Mouse (Mus musculus): ENCODE data around the gene Pycr1. TPM values are rescaled to one million over a fixed set of nuclear protein-coding genes. Genes with fewer than 3 reads are reported as not detected.
A peak's percentile ranks its signal among the peaks of the same experiment; 100 is the strongest.

The Pycr1 gene
- polyA plus RNA-seq (2014; fragmentation: Nextera tagmentation; extraction: Ambion mirVana): 33.3 and 34.2 TPM in 2 replicates

- no peaks in the 10 kb centered on the region for H3K36me3 ChIP-seq (ENCODE audit: control insufficient read depth, insufficient read depth, low read length)
- peak; percentile 97 for ATAC-seq (ENCODE audit: insufficient number of reproducible peaks, low FRiP score, low TSS enrichment, low read depth)
- under 1% methylated on average over 15 of the region's 15 CpGs for WGBS
- H3K27me3 ChIP-seq (ENCODE audit: control insufficient read depth, insufficient read depth, low read length): no peaks in the 10 kb centered on the region
- H3K27ac ChIP-seq (replicated peaks; ENCODE audit: low read depth, low read length): no peak within 1 kb of the TSS; the same call in 1 of the 2 replicates
- peak within 1 kb of the TSS; percentile 47 for H3K4me3 ChIP-seq (ENCODE audit: low read depth, low read length)
- DNase-seq (ENCODE audit: low spot score): peak; percentile 96
- H3K9ac ChIP-seq (ENCODE audit: low read length): peak within 1 kb of the TSS; percentile 67
- no peaks in the 10 kb centered on the region for H3K9me3 ChIP-seq (ENCODE audit: control insufficient read depth, low read length)
- peak within 1 kb of the TSS; percentile 92 for H3K4me2 ChIP-seq (ENCODE audit: low read depth, severe bottlenecking)
- peaks cover 25% of the 10 kb centered on the region for H3K4me1 ChIP-seq (ENCODE audit: control insufficient read depth, insufficient read depth, low read length)
Observed at GRCm38 (mm10) chr11:120643601-120643987, at the start of gene Pycr1. Pycr1 (minus strand) TSS chr11:120643769.

GRCm38 (mm10) chr11:120692471-120693011 is 49.0 kb upstream of the Pycr1 start:
- no peak for DNase-seq (ENCODE audit: low spot score)
- Histone ChIP-seq H3K27me3 (ENCODE audit: control insufficient read depth, insufficient read depth, low read length) (no peaks in the 10 kb centered on the region), H3K4me2 (ENCODE audit: low read depth, severe bottlenecking) (no peak overlapping the region), H3K9ac (ENCODE audit: low read length) (no peak overlapping the region), H3K4me1 (ENCODE audit: control insufficient read depth, insufficient read depth, low read length) (peaks cover 25% of the 10 kb centered on the region), H3K27ac (replicated peaks; ENCODE audit: low read depth, low read length) (no peak overlapping the region), H3K4me3 (ENCODE audit: low read depth, low read length) (no peak overlapping the region), H3K9me3 (ENCODE audit: control insufficient read depth, low read length) (no peaks in the 10 kb centered on the region), H3K36me3 (ENCODE audit: control insufficient read depth, insufficient read depth, low read length) (peaks cover 5% of the 10 kb centered on the region; the same call in 1 of the 2 replicates)
- ATAC-seq (ENCODE audit: insufficient number of reproducible peaks, low FRiP score, low TSS enrichment, low read depth): no peak
- 91% methylated on average over 4 of the region's 4 CpGs for WGBS

- DNase-seq (ENCODE audit: low spot score) (no peak), ATAC-seq (ENCODE audit: insufficient number of reproducible peaks, low FRiP score, low TSS enrichment, low read depth) (no peak)
- H3K4me3 ChIP-seq (ENCODE audit: low read depth, low read length): no peak overlapping the region
- WGBS: 85% methylated on average over 3 of the region's 3 CpGs
- H3K27me3 ChIP-seq (ENCODE audit: control insufficient read depth, insufficient read depth, low read length): no peaks in the 10 kb centered on the region
- H3K4me1 ChIP-seq (ENCODE audit: control insufficient read depth, insufficient read depth, low read length): 0 out of 2 replicates have a peak, but pooled peaks cover 3% of the 10 kb centered on the region
- H3K9ac ChIP-seq (ENCODE audit: low read length): no peak overlapping the region
- no peak overlapping the region for H3K4me2 ChIP-seq (ENCODE audit: low read depth, severe bottlenecking)
- peaks cover 6% of the 10 kb centered on the region; the same call in 1 of the 2 replicates for H3K36me3 ChIP-seq (ENCODE audit: control insufficient read depth, insufficient read depth, low read length)
- no peak overlapping the region for H3K27ac ChIP-seq (replicated peaks; ENCODE audit: low read depth, low read length)
- no peaks in the 10 kb centered on the region for H3K9me3 ChIP-seq (ENCODE audit: control insufficient read depth, low read length)
Observed at GRCm38 (mm10) chr11:120689365-120689764, 45.8 kb upstream of the Pycr1 start.

GRCm38 (mm10) chr11:120686650-120687272 is 43.2 kb upstream of the Pycr1 start:
- no peak overlapping the region for H3K4me2 ChIP-seq (ENCODE audit: low read depth, severe bottlenecking)

GRCm38 (mm10) chr11:120684660-120685059 is 41.1 kb upstream of the Pycr1 start:
- 89% methylated on average over 2 of the region's 2 CpGs for WGBS
- DNase-seq (ENCODE audit: low spot score) (no peak), ATAC-seq (ENCODE audit: insufficient number of reproducible peaks, low FRiP score, low TSS enrichment, low read depth) (no peak)
- Histone ChIP-seq H3K4me2 (ENCODE audit: low read depth, severe bottlenecking) (no peak overlapping the region), H3K9ac (ENCODE audit: low read length) (no peak overlapping the region), H3K27ac (replicated peaks; ENCODE audit: low read depth, low read length) (no peak overlapping the region), H3K4me3 (ENCODE audit: low read depth, low read length) (no peak overlapping the region), H3K36me3 (ENCODE audit: control insufficient read depth, insufficient read depth, low read length) (peaks cover 9% of the 10 kb centered on the region; the same call in 1 of the 2 replicates), H3K9me3 (ENCODE audit: control insufficient read depth, low read length) (no peaks in the 10 kb centered on the region), H3K4me1 (ENCODE audit: control insufficient read depth, insufficient read depth, low read length) (no peaks in the 10 kb centered on the region), H3K27me3 (ENCODE audit: control insufficient read depth, insufficient read depth, low read length) (no peaks in the 10 kb centered on the region)

More at GRCm38 (mm10) chr11:120686650-120687272, 43.2 kb upstream of the Pycr1 start:
- Histone ChIP-seq H3K9ac (ENCODE audit: low read length) (no peak overlapping the region), H3K27ac (replicated peaks; ENCODE audit: low read depth, low read length) (no peak overlapping the region), H3K36me3 (ENCODE audit: control insufficient read depth, insufficient read depth, low read length) (peaks cover 6% of the 10 kb centered on the region; the same call in 1 of the 2 replicates), H3K4me3 (ENCODE audit: low read depth, low read length) (no peak overlapping the region), H3K4me1 (ENCODE audit: control insufficient read depth, insufficient read depth, low read length) (no peaks in the 10 kb centered on the region), H3K27me3 (ENCODE audit: control insufficient read depth, insufficient read depth, low read length) (no peaks in the 10 kb centered on the region), H3K9me3 (ENCODE audit: control insufficient read depth, low read length) (no peaks in the 10 kb centered on the region)
- DNase-seq (ENCODE audit: low spot score): no peak
- 86% methylated on average over 20 of the region's 20 CpGs for WGBS
- no peak for ATAC-seq (ENCODE audit: insufficient number of reproducible peaks, low FRiP score, low TSS enrichment, low read depth)

GRCm38 (mm10) chr11:120684086-120684485 is 40.5 kb upstream of the Pycr1 start:
- H3K27ac ChIP-seq (replicated peaks; ENCODE audit: low read depth, low read length): no peak overlapping the region
- H3K9ac ChIP-seq (ENCODE audit: low read length): no peak overlapping the region
- ATAC-seq (ENCODE audit: insufficient number of reproducible peaks, low FRiP score, low TSS enrichment, low read depth): no peak
- H3K4me2 ChIP-seq (ENCODE audit: low read depth, severe bottlenecking): no peak overlapping the region
- H3K27me3 ChIP-seq (ENCODE audit: control insufficient read depth, insufficient read depth, low read length): no peaks in the 10 kb centered on the region
- no peak for DNase-seq (ENCODE audit: low spot score)
- no peaks in the 10 kb centered on the region for H3K4me1 ChIP-seq (ENCODE audit: control insufficient read depth, insufficient read depth, low read length)
- WGBS: 78% methylated on average over 2 of the region's 2 CpGs
- peaks cover 9% of the 10 kb centered on the region; the same call in 1 of the 2 replicates for H3K36me3 ChIP-seq (ENCODE audit: control insufficient read depth, insufficient read depth, low read length)
- H3K4me3 ChIP-seq (ENCODE audit: low read depth, low read length): no peak overlapping the region
- no peaks in the 10 kb centered on the region for H3K9me3 ChIP-seq (ENCODE audit: control insufficient read depth, low read length)

GRCm38 (mm10) chr11:120683536-120683935 is 40.0 kb upstream of the Pycr1 start:
- no peak for ATAC-seq (ENCODE audit: insufficient number of reproducible peaks, low FRiP score, low TSS enrichment, low read depth)
- Histone ChIP-seq H3K4me1 (ENCODE audit: control insufficient read depth, insufficient read depth, low read length) (no peaks in the 10 kb centered on the region), H3K27ac (replicated peaks; ENCODE audit: low read depth, low read length) (no peak overlapping the region), H3K4me2 (ENCODE audit: low read depth, severe bottlenecking) (no peak overlapping the region), H3K9me3 (ENCODE audit: control insufficient read depth, low read length) (no peaks in the 10 kb centered on the region), H3K27me3 (ENCODE audit: control insufficient read depth, insufficient read depth, low read length) (no peaks in the 10 kb centered on the region), H3K9ac (ENCODE audit: low read length) (no peak overlapping the region), H3K4me3 (ENCODE audit: low read depth, low read length) (no peak overlapping the region), H3K36me3 (ENCODE audit: control insufficient read depth, insufficient read depth, low read length) (peaks cover 10% of the 10 kb centered on the region; the same call in 1 of the 2 replicates)
- 93% methylated on average over 3 of the region's 3 CpGs for WGBS
- no peak for DNase-seq (ENCODE audit: low spot score)

GRCm38 (mm10) chr11:120682683-120683082 is 39.1 kb upstream of the Pycr1 start:
- 92% methylated on average over 5 of the region's 5 CpGs for WGBS
- Histone ChIP-seq H3K27me3 (ENCODE audit: control insufficient read depth, insufficient read depth, low read length) (no peaks in the 10 kb centered on the region), H3K27ac (replicated peaks; ENCODE audit: low read depth, low read length) (no peak overlapping the region), H3K9me3 (ENCODE audit: control insufficient read depth, low read length) (no peaks in the 10 kb centered on the region), H3K4me3 (ENCODE audit: low read depth, low read length) (no peak overlapping the region), H3K4me2 (ENCODE audit: low read depth, severe bottlenecking) (no peak overlapping the region), H3K36me3 (ENCODE audit: control insufficient read depth, insufficient read depth, low read length) (peaks cover 13% of the 10 kb centered on the region; the same call in 1 of the 2 replicates), H3K9ac (ENCODE audit: low read length) (no peak overlapping the region), H3K4me1 (ENCODE audit: control insufficient read depth, insufficient read depth, low read length) (no peaks in the 10 kb centered on the region)
- DNase-seq (ENCODE audit: low spot score) (no peak), ATAC-seq (ENCODE audit: insufficient number of reproducible peaks, low FRiP score, low TSS enrichment, low read depth) (no peak)
